8 mouse cellular contexts compared by ENCODE assay signal in the genomic region with DNA sequence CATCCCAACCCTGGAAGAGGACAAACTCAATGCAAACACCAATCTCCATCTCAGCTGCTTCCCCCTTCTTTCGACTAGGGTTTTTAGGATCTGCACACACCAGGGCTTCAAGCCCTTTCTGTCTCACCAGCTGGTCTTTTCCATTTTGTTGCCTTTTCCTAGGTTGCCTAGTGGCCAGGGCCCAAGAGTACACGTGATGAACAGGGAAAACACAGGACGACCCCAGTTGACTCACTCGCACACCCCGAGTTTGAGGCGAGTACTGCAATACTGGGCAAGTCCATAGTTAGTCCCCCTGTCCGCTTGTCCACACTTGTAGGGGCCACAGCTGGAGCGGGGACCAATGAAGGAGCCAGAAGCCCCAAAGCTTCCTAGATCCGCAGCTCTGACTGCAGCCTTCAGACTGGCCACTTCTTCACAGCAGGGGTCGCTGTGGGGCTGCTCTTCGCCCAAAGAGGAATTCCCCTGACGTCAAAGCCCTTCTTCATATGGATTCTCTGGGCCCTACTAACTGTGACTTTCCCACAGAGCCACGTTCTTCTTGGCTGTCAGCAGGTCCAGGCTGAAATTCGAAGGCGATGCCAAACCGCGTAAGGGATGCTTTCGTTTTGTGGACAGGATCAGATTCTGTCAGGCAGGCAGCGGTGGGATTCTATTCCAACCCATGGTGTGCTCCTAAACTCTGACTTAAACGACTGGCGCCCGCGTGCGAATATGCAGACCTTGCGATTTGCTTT. TPM values are rescaled to one million over a fixed set of nuclear protein-coding genes. Genes with fewer than 3 reads are reported as not detected.
DNase-seq lines count a peak whose midpoint lies in the region; ATAC-seq and TF ChIP-seq lines count a peak whose summit lies in the region.
"Not testable (repeated sequence)": the region's sequence is repeated elsewhere in the genome, so short reads cannot be mapped to it uniquely, and the experiment has no call there.

A gene (plus strand): TSS at position 687 of the 737 bp plus-strand sequence.

- H3K4me1 ChIP-seq in E14TG2a.4 (replicated peaks; ENCODE audit: low read depth, low read length); forebrain, embryonic 15.5 days; liver, postnatal 0 days (ENCODE audit: insufficient read depth): not testable (repeated sequence)

- not testable (repeated sequence) for TF ChIP-seq EP300 in liver, postnatal 0 days (IDR thresholded peaks at IDR 0.05; ENCODE audit: low read depth)

- ATAC-seq in forebrain, embryonic 15.5 days (replicated peaks) = peak; percentile 63
- ATAC-seq in hematopoietic stem cell, adult 5-6 weeks (replicated peaks in 1 of 2; ENCODE audit: insufficient read depth in 1 of 2, low FRiP score in 2 of 2, low TSS enrichment in 1 of 2, low read depth in 1 of 2, poor library complexity in 2 of 2, severe bottlenecking in 2 of 2) = peak; percentile 78 to 79
- ATAC-seq in liver, postnatal 0 days = peak; percentile 31; the same call in 1 of the 2 replicates

- TF ChIP-seq CTCF in E14TG2a.4 (conservative IDR thresholded peaks at IDR 0.05; ENCODE audit: low read length) = 0 out of 2 replicates have a peak, but pooled peaks have one; percentile 4
- TF ChIP-seq CTCF in liver, postnatal 0 days (IDR thresholded peaks at IDR 0.05; ENCODE audit: low read depth) = peak; percentile 65

- H3K4me3 ChIP-seq in E14TG2a.4 (replicated peaks; ENCODE audit: low read length); liver, postnatal 0 days (ENCODE audit: low read depth, low read length): not testable (repeated sequence)
- H3K4me3 ChIP-seq in forebrain, embryonic 15.5 days = peak within 1 kb of the TSS; percentile 34

- peak within 1 kb of the TSS; percentile 39 for H3K4me2 ChIP-seq in forebrain, embryonic 15.5 days (replicated peaks)
- peak within 1 kb of the TSS; percentile 45 for H3K4me2 ChIP-seq in liver, postnatal 0 days (ENCODE audit: low read depth, low read length)

- H3K27me3 ChIP-seq in E14TG2a.4 (ENCODE audit: insufficient read depth, low read length); forebrain, embryonic 15.5 days; liver, postnatal 0 days (ENCODE audit: insufficient read depth, low read length); splenic B cell, adult 2 months (ENCODE audit: control insufficient read depth, insufficient read depth, low read length, poor library complexity, severe bottlenecking): not testable (repeated sequence)

- not testable (repeated sequence) for H3K36me3 ChIP-seq in E14TG2a.4 (ENCODE audit: insufficient read depth, low read length); forebrain, embryonic 15.5 days; liver, postnatal 0 days (replicated peaks; ENCODE audit: insufficient read depth, low read length); splenic B cell, adult 2 months (ENCODE audit: control insufficient read depth, insufficient read depth, low read length, poor library complexity, severe bottlenecking)

- not testable (repeated sequence) for H3K27ac ChIP-seq in forebrain, embryonic 15.5 days (replicated peaks); liver, postnatal 0 days (ENCODE audit: low read depth)

- 20% methylated on average over 19 of the region's 25 CpGs for WGBS in forebrain, embryonic 15.5 days
- WGBS in liver, postnatal 0 days (ENCODE audit: insufficient replicate concordance) = 17% methylated on average over 18 of the region's 25 CpGs

- DNase-seq in cerebellum, adult 18-20 months = peak; percentile 17 to 24
- DNase-seq in kidney, postnatal 36 days = peak; percentile 33 to 60
- DNase-seq in liver, postnatal 0 days = peak; percentile 46
- peak; percentile 55 for DNase-seq in naive thymus-derived CD4-positive, alpha-beta T cell, adult 2 months (ENCODE audit: low read depth)
- DNase-seq in splenic B cell, adult 2 months (ENCODE audit: low read depth, low spot score) = peak; percentile 44

- H3K9me3 ChIP-seq in E14TG2a.4 (ENCODE audit: low read length); forebrain, embryonic 15.5 days; liver, postnatal 0 days (ENCODE audit: low read length): not testable (repeated sequence)

- H3K9ac ChIP-seq in forebrain, embryonic 15.5 days (replicated peaks); liver, postnatal 0 days (replicated peaks): not testable (repeated sequence)

RNA-seq across cellular contexts. Expression of the gene that starts here (rescaled TPM):
- polyA plus RNA-seq in forebrain, embryonic 15.5 days (2015; fragmentation: Nextera tagmentation; extraction: Ambion mirVana) = not detected in 2 replicates
- not detected in 2 replicates for total RNA-seq in hematopoietic stem cell, adult 5-6 weeks (2017)
- polyA plus RNA-seq in liver, postnatal 0 days (2015; fragmentation: Nextera tagmentation; extraction: Ambion mirVana) = 0.19 TPM in 1 of 2 replicates, not detected in the other

Comparison
In these comparisons a context has a peak if more than half of its experiments do, and no peak if none do; other contexts are left out.
1. Peak in ATAC-seq, H3K4me3 ChIP-seq and H3K4me2 ChIP-seq in forebrain, embryonic 15.5 days; RNA of the gene not detected or under 1 TPM.
2. Peak in ATAC-seq in hematopoietic stem cell, adult 5-6 weeks; RNA of the gene not detected or under 1 TPM.
3. Peak in DNase-seq, ATAC-seq and H3K4me2 ChIP-seq in liver, postnatal 0 days; RNA of the gene not detected or under 1 TPM.